Mouse (Mus musculus) megakaryocyte, embryonic 14.5 days (primary cell): Measurements from ENCODE around the gene Adam12.

ENCODE experiments used
- FLI1 ChIP-seq: IDR thresholded peaks from 2 replicates; pipeline ENCODE4 v1.6.1; 2012; ENCODE audit warnings: low read length, inconsistent platforms, mixed read lengths
- GATA1 ChIP-seq: IDR thresholded peaks from 3 replicates; pipeline ENCODE4 v1.6.1; 2012; ENCODE audit warnings: mixed read lengths, low read length, inconsistent platforms, borderline replicate concordance

DNA sequence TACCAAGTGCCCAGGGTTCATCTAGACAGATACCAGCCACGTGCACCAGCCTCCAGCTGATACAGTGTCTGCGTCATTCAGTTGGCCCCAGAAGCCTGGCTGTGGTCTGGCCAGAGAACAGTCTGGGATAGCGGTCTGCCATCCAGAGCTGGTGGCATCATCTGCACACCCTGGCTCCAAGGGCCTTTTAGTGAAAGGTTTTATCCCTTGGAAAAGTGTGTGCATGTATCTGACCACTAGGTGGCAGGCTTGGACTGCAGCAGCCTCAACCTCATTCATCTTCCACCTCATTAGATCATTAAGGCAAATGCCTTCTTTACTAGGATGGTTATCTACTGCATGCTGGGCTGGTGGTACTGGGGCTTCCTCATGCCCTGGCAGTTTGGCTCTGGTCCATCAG is 375.7 kb downstream of the Adam12 start:
- TF ChIP-seq GATA1, result no peak
- no peak for TF ChIP-seq FLI1
